Mouse (Mus musculus) layer of hippocampus, adult 9-10 months (tissue): Measurements from ENCODE around the gene Olfr711.
"Not testable (repeated sequence)": the region's sequence is repeated elsewhere in the genome, so short reads cannot be mapped to it uniquely, and the experiment has no call there.

ENCODE experiments used
- DNase-seq: peaks from one replicate; pipeline ENCODE4 v3.0.0; 2022; ENCODE audit warnings: low spot score

Gene Olfr711

DNA sequence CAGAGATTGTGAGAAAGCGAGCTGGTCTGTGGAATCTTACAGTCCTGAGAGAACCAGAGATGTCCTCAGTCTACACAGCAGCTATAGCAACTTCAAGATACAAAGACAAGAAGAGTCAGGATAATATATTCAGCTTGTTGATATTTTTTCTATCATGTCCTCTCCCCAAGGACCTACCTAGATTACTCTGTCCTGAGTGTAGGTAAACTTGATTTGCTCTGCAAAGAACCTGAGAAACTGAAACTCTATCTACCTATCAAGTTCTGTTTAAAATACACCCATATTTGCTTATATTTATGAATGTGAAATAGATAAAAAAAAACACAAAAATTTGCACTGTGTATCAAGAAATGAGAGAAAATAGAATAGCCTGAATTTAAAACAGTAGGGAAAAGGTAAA lies at the start of gene Olfr711:
Gene Olfr711 (minus strand): TSS at position 101 of the 400 bp plus-strand sequence.
- no peak for DNase-seq

DNA sequence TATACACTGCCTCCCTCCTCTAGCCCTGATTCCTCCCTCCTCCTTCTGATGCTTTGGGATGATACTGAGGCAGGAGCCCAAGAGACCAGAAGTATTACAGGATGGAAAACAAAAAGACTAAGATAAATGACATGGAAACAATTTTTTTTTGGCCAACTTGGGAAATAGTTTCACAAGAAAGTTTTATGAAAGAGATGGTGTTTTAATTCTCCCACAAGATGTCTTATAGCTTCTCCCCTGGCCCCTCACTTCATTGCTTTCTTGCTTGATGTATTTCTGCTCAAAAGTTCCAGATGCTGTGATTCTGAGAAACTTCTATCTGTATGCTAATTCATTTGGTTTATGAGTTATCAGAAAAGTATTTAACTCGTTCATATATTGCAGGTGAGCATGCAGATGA lies 30.7 kb upstream of the Olfr711 start, which contains the start of gene Olfr2:
Gene Olfr2 (minus strand): TSS at position 101 of the 400 bp plus-strand sequence.
- no peak for DNase-seq

DNA sequence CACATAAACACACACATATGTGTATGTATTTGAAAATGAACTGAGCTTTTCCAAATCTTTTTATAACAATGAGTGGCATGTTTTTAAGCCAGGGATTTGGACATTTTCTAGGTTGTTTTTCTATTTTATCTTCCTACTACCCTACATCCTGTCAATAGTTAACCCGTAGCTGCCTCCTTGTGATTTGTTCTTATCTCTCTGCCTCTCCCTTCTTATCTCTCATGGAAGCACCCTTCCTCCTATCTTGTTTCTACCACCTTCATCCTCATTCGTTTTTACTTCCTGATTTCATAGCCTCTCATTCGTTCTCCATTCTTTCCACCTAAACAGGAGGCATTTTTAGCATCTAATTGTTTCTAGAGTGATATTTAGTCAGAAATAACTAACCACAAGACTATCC lies 28.9 kb upstream of the Olfr711 start:
- DNase-seq = no peak

GRCm38 (mm10) chr7:107000798-107001197 lies 25.5 kb upstream of the Olfr711 start:
- no peak for DNase-seq

DNA sequence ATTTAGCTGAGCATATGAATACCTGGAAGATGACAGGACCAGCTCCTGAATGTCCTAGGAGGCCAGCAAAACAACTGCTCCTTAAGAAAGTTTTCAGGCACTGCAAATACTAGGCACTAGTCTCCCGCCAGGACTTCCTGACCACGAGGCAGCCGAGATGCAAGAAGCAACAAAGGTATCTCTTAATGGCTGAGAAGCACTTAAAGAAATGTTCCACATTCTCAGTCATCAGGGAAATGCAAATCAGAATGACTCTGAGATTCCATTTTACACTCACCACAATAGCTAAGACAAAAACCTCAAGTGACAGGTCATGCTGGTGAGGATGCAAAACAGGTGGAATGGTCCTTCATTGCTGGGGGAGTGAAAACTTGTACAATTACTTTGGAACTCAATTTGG lies 10.0 kb upstream of the Olfr711 start:
- no peak for DNase-seq

DNA sequence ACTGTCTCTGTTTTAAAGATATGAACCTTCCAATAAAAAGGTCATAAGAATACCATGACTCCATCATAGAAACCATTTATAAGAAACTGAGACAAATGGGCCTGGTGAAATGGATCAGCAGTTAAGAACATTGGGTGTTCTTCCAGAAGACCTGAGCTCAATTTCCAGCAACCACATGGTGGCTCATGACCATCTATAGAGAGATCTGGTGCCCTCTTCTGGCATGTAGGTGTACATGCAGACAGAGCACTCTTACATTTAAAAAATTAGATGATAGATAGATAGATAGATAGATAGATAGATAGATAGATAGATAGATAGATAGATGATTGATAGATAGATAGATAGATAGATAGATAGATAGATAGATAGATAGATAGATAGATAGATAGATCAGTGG lies 7.8 kb downstream of the Olfr711 start:
- DNase-seq = not testable (repeated sequence)

DNA sequence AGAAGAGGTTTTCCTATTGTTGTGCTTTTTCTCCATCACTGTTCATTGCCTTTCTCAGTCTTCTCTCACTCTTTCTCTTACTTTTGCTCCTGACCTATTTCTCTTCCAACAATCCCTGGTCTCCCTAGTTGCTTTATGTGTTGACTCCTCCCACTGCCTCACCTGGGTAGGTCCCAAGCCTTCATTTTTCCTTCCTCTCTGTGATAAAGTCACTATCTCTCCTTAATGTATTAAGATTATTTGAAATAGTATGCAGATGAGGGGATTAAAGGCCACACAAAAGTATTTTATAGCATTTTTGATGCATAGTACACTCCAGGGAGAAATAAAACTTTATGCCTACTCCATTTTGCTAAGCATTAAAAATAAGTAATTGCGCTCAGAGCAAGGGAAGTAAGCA lies 11.4 kb downstream of the Olfr711 start, which contains the start of gene Olfr6:
Gene Olfr6 (minus strand): TSS at position 101 of the 400 bp plus-strand sequence.
- no peak for DNase-seq

GRCm38 (mm10) chr7:106948212-106948611 lies 27.0 kb downstream of the Olfr711 start, which contains the start of gene Olfr710:
Gene Olfr710 (minus strand): TSS chr7:106948312.
- no peak for DNase-seq

GRCm38 (mm10) chr7:106932119-106932518 lies 43.1 kb downstream of the Olfr711 start, which contains the start of gene Olfr709-ps1:
Gene Olfr709-ps1 (minus strand): TSS chr7:106932219.
- no peak for DNase-seq

GRCm38 (mm10) chr7:106920961-106921360 lies 54.3 kb downstream of the Olfr711 start:
- DNase-seq = not testable (repeated sequence)
